Mouse (Mus musculus) kidney, adult 2 months (tissue): ENCODE measurements around the gene Nfasc. TPM values are rescaled to one million over a fixed set of nuclear protein-coding genes. Genes with fewer than 3 reads are reported as not detected.
A peak's percentile ranks its signal among the peaks of the same experiment; 100 is the strongest.

Experiments
- DNase-seq: peaks from one replicate; pipeline ENCODE4 v3.0.0; 2021
- H3K27ac ChIP-seq: fragments of 200-500 bp; 2 replicates; pipeline ENCODE4 v1.5.1; 2012; ENCODE audit warnings: low read depth, low read length, control low read depth, inconsistent platforms; ENCODE audit not compliant: insufficient read depth
- H3K27me3 ChIP-seq: fragments of 200-500 bp; replicated peaks from 2 replicates; pipeline ENCODE4 v1.6.1; 2012; ENCODE audit warnings: mild to moderate bottlenecking, moderate library complexity, low read length, inconsistent platforms; ENCODE audit not compliant: control insufficient read depth, insufficient read depth
- H3K36me3 ChIP-seq: fragments of 200-500 bp; 2 replicates; pipeline ENCODE4 v1.6.1; 2012; ENCODE audit warnings: mild to moderate bottlenecking, moderate library complexity, low read length, inconsistent platforms; ENCODE audit not compliant: control insufficient read depth, insufficient read depth
- H3K4me1 ChIP-seq: fragments of 200-500 bp; 2 replicates; pipeline ENCODE4 v1.6.1; 2011; ENCODE audit warnings: low read length; ENCODE audit not compliant: control insufficient read depth, insufficient read depth
- H3K4me3 ChIP-seq: fragments of 200-500 bp; 2 replicates; pipeline ENCODE4 v1.5.1; 2011; ENCODE audit warnings: mild to moderate bottlenecking, low read depth, low read length, control low read depth; ENCODE audit not compliant: insufficient read depth
- CTCF ChIP-seq: fragments of 200-500 bp; conservative IDR thresholded peaks from 2 replicates; pipeline ENCODE4 v1.5.1; 2011; ENCODE audit warnings: low read depth, mild to moderate bottlenecking, control low read depth, low read length, moderate library complexity, mixed read lengths; ENCODE audit not compliant: insufficient read depth, insufficient read length
- POLR2A ChIP-seq: fragments of 200-500 bp; IDR thresholded peaks from one replicate; pipeline ENCODE4 v1.6.1; 2011; ENCODE audit warnings: low read depth, low read length, control low read depth
- WGBS: fragments of 180-500 bp; shearing (Covaris S2); methylation state at CpG from one replicate; pipeline ENCODE4 v1.1.7; 2018; 5-methylcytosine and 5-hydroxymethylcytosine counted together
- polyA plus RNA-seq: library from polyadenylated mRNA; depleted of rRNA; stranded (reverse); fragments of >200 nt; gene quantifications from 2 replicates; pipeline ENCODE4 v1.2.3, GENCODE M21; 2012

Gene Nfasc
- polyA plus RNA-seq, 1 experiment: 0.20 TPM

DNA sequence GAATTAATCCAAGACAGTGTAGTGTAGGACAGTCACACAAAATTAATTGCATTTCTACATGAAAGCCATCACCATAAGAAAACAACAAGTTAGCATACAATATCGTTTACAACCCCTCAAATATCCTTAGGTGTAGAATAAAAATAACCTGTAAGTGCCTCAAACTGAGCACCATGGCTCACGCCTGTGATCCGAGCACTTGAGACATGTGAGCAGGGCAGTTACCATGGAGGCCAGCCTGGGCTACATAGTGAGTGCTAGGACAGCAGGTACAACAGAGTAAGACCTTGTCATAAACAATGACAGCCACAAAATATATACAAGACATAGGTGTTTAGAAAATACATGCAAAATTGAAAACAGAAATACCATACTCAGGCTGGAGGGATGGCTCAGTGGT is 68.9 kb downstream of the Nfasc start:
- no peak for TF ChIP-seq CTCF
- TF ChIP-seq POLR2A: no peak
- Histone ChIP-seq H3K27me3 (no peaks in the 10 kb centered on the region), H3K4me1 (peaks cover 8% of the 10 kb centered on the region; the same call in 1 of the 2 replicates), H3K4me3 (no peak overlapping the region), H3K27ac (no peak overlapping the region), H3K36me3 (no peaks in the 10 kb centered on the region)
- no peak for DNase-seq
- 85% methylated on average over 3 of the region's 3 CpGs for WGBS

GRCm38 (mm10) chr1:132669200-132669599 is 72.4 kb downstream of the Nfasc start:
- DNase-seq: peak; percentile 80
- TF ChIP-seq POLR2A (no peak), CTCF (no peak)
- Histone ChIP-seq H3K4me1 (peaks cover 12% of the 10 kb centered on the region; the same call in 1 of the 2 replicates), H3K27ac (peak overlapping the region; percentile 51; the same call in 1 of the 2 replicates), H3K27me3 (no peaks in the 10 kb centered on the region), H3K4me3 (no peak overlapping the region), H3K36me3 (no peaks in the 10 kb centered on the region)
- 46% methylated on average over 6 of the region's 6 CpGs for WGBS

DNA sequence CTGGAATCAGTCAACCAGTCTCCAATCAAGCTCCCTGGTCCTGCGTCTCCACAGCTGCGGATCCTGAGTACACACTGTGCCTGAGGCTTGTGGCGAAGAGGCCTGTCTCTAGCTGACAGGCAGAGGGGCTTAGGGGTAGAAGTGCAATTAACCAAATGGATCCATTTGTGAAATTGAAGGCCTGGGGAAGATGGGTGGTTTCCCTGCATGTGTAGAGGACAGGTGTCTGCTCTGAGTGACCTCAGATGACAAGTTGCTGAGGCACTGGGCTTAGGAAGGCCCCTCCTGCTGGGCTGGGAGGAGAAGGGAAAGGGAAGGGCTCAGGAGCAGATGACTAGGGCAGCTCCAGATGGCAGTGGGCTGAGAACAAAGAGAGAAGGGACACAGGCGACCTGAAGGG is 81.2 kb downstream of the Nfasc start:
- H3K4me1 ChIP-seq: no peaks in the 10 kb centered on the region
- no peak for DNase-seq
- no peaks in the 10 kb centered on the region for H3K36me3 ChIP-seq
- H3K27me3 ChIP-seq: no peaks in the 10 kb centered on the region
- no peak overlapping the region for H3K27ac ChIP-seq
- WGBS: 48% methylated on average over 4 of the region's 4 CpGs
- H3K4me3 ChIP-seq: no peak overlapping the region
- TF ChIP-seq POLR2A: no peak

DNA sequence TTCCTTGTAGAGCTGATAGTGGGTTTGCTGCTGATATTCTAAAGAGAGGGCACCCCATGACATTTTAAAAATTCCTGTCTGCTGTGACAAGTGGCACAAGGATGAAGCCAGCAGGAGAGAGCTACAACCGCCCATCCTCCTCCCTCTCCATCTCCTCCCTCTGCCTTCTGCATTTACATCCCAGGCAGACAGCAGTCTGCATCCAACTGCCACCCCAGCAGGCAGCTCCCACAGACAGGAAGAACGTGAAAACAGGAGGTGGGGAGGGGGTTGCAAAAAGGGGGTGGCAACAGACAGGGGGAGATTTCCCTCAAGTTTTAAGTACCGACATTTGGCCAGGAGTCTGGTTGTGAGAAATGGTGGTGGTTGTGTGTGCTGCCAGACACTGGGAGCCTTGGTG is 82.0 kb downstream of the Nfasc start:
- WGBS: 41% methylated on average over 3 of the region's 3 CpGs
- TF ChIP-seq CTCF (no peak), POLR2A (no peak)
- no peaks in the 10 kb centered on the region for H3K36me3 ChIP-seq
- no peaks in the 10 kb centered on the region for H3K4me1 ChIP-seq
- DNase-seq: no peak
- H3K27me3 ChIP-seq: no peaks in the 10 kb centered on the region
- no peak overlapping the region for H3K27ac ChIP-seq
- no peak overlapping the region for H3K4me3 ChIP-seq

DNA sequence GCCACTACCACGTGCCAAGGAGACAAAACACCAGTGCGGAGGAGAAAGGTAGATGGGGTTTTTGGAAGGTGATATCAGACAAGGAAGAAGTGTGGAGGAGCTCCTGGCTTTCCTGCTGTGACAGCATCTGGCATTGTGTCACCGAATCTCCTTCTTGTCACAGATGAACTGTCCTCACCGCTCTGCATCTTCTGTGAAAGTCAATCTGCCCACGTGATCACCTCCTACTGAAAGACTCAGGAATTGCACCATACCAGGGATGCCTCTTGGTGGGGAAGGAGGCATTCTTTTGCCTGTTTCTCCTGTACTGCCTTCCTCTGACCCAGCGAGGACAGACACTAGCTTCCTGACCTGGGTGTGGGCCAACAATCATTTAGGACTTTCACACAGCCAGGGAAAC is 86.0 kb downstream of the Nfasc start:
- Histone ChIP-seq H3K27ac (no peak overlapping the region), H3K4me3 (no peak overlapping the region), H3K4me1 (no peaks in the 10 kb centered on the region), H3K36me3 (no peaks in the 10 kb centered on the region), H3K27me3 (no peaks in the 10 kb centered on the region)
- no peak for TF ChIP-seq POLR2A
- TF ChIP-seq CTCF: no peak
- no peak for DNase-seq
- WGBS: 61% methylated on average over 6 of the region's 6 CpGs

GRCm38 (mm10) chr1:132654769-132655168 is 86.8 kb downstream of the Nfasc start:
- TF ChIP-seq CTCF (no peak), POLR2A (no peak)
- Histone ChIP-seq H3K4me1 (no peaks in the 10 kb centered on the region), H3K4me3 (no peak overlapping the region), H3K27me3 (no peaks in the 10 kb centered on the region), H3K36me3 (no peaks in the 10 kb centered on the region), H3K27ac (no peak overlapping the region)
- no peak for DNase-seq
- 48% methylated on average over 9 of the region's 9 CpGs for WGBS

DNA sequence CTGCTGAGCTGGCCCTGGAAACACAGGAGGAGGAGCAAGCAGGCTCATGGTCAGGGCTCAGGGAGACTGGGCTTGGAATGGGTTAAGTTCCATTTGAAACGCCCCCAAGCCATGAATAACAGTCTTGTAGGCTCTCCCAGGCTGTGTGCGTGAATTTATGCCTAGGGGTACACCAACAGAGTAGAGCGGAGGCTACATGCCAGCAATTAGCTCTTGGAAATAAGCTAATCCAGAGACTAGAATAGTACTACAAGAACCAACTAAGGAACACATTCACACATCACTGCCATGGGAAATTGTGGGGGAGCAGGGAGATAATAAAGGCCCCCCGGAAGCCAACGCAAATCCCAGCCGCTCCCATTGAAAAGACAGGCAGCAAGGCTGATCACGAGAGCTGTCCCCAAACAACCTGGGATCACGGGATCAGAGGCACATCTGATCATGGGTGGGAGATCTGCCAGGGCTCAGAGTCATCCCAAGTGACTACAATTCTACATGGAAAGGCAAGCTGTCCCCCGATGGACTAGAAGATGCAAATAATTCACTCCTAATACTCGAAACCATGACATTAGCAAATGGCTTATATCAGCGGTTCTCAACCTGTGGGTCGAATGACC is 87.6 kb downstream of the Nfasc start:
- 70% methylated on average over 12 of the region's 12 CpGs for WGBS
- Histone ChIP-seq H3K4me3 (no peak overlapping the region), H3K4me1 (no peaks in the 10 kb centered on the region), H3K27ac (no peak overlapping the region), H3K36me3 (no peaks in the 10 kb centered on the region), H3K27me3 (no peaks in the 10 kb centered on the region)
- TF ChIP-seq POLR2A (no peak), CTCF (no peak)
- no peak for DNase-seq
